Mouse (Mus musculus) intestine, postnatal 0 days (tissue): Measurements from ENCODE around the gene Gm10491. TPM values are rescaled to one million over a fixed set of nuclear protein-coding genes. Genes with fewer than 3 reads are reported as not detected.

Experiments used
- ATAC-seq: fragments of 200-750 bp; cut with Nextera tagmentation; 2 replicates; pipeline ENCODE4 v1.8.0; 2017; ENCODE audit warnings: mild to moderate bottlenecking, moderate TSS enrichment, moderate library complexity
- H3K27ac ChIP-seq: fragments of 300-500 bp; sonication (generic); 2 replicates; pipeline ENCODE4 v1.5.1; 2014; ENCODE audit warnings: mild to moderate bottlenecking, low read depth, low read length, moderate library complexity
- H3K27me3 ChIP-seq: fragments of 300-500 bp; sonication (generic); replicated peaks from 2 replicates; pipeline ENCODE4 v1.6.1; 2014; ENCODE audit warnings: low read length, mixed read lengths; ENCODE audit not compliant: control insufficient read depth, insufficient read depth
- H3K36me3 ChIP-seq: fragments of 300-500 bp; sonication (generic); 2 replicates; pipeline ENCODE4 v1.6.1; 2014; ENCODE audit warnings: mild to moderate bottlenecking, moderate library complexity; ENCODE audit not compliant: control insufficient read depth, insufficient read depth
- H3K4me1 ChIP-seq: fragments of 300-500 bp; sonication (generic); replicated peaks from 2 replicates; pipeline ENCODE4 v1.6.1; 2014; ENCODE audit warnings: antibody characterized with exemption, low read length, mixed read lengths; ENCODE audit not compliant: control insufficient read depth, insufficient read depth
- H3K4me2 ChIP-seq: fragments of 300-500 bp; sonication (generic); replicated peaks from 2 replicates; pipeline ENCODE4 v1.6.1; 2014; ENCODE audit warnings: low read depth, mild to moderate bottlenecking, moderate library complexity
- H3K4me3 ChIP-seq: fragments of 300-500 bp; sonication (generic); 2 replicates; pipeline ENCODE4 v1.5.1; 2014; ENCODE audit warnings: low read depth, low read length
- H3K9ac ChIP-seq: fragments of 300-500 bp; sonication (generic); 2 replicates; pipeline ENCODE4 v1.6.1; 2014; ENCODE audit warnings: mild to moderate bottlenecking, low read depth, low read length
- H3K9me3 ChIP-seq: fragments of 300-500 bp; sonication (generic); 2 replicates; pipeline ENCODE4 v1.6.1; 2016; ENCODE audit warnings: mixed run types; ENCODE audit not compliant: control insufficient read depth
- CTCF ChIP-seq: sonication (generic); IDR thresholded peaks from 2 replicates; pipeline ENCODE4 v1.5.1; 2016; ENCODE audit warnings: low read depth, mild to moderate bottlenecking, control low read depth, antibody characterized with exemption, moderate library complexity
- whole genome bisulfite sequencing: fragments of 180-500 bp; shearing (Covaris S2); extraction: QIAGEN DNeasy Blood & Tissue Kit; methylation state at CpG from one replicate; pipeline ENCODE4 v1.1.7; 2014; 5-methylcytosine and 5-hydroxymethylcytosine counted together
- polyA plus RNA-seq: library from polyadenylated mRNA; unstranded; fragments of >200 nt; fragmentation: Nextera tagmentation; extraction: Ambion mirVana; gene quantifications from 2 replicates; pipeline ENCODE4 v1.2.1, GENCODE M21; 2015

Gm10491 gene
- polyA plus RNA-seq: not detected in 2 replicates

- Histone ChIP-seq H3K4me2 (no peak within 1 kb of the TSS), H3K4me3 (no peak within 1 kb of the TSS), H3K9me3 (no peaks in the 10 kb centered on the region), H3K36me3 (no peaks in the 10 kb centered on the region), H3K27me3 (no peaks in the 10 kb centered on the region), H3K27ac (no peak within 1 kb of the TSS), H3K9ac (no peak within 1 kb of the TSS), H3K4me1 (no peaks in the 10 kb centered on the region)
- 92% methylated on average over 4 of the region's 5 CpGs for WGBS
- TF ChIP-seq CTCF: no peak
- no peak for ATAC-seq
Observed at GRCm38 (mm10) chrX:7907735-7908134, at the start of gene Gm10491. Gene Gm10491 (minus strand): TSS chrX:7907835.

GRCm38 (mm10) chrX:7950091-7950490 lies 42.5 kb upstream of the Gm10491 start:
- WGBS: 86% methylated on average over 7 of the region's 7 CpGs
- Histone ChIP-seq H3K4me1 (no peaks in the 10 kb centered on the region), H3K36me3 (no peaks in the 10 kb centered on the region), H3K27me3 (no peaks in the 10 kb centered on the region), H3K27ac (no peak overlapping the region), H3K9me3 (no peaks in the 10 kb centered on the region), H3K9ac (no peak overlapping the region), H3K4me2 (no peak overlapping the region), H3K4me3 (no peak overlapping the region)
- no peak for ATAC-seq
- no peak for TF ChIP-seq CTCF

- H3K4me2 ChIP-seq: peak overlapping the region; percentile 63
- H3K27ac ChIP-seq: no peak overlapping the region
- no peak for TF ChIP-seq CTCF
- H3K36me3 ChIP-seq: no peaks in the 10 kb centered on the region
- peak overlapping the region; percentile 43 for H3K4me3 ChIP-seq
- H3K4me1 ChIP-seq: no peaks in the 10 kb centered on the region
- H3K9ac ChIP-seq: peak overlapping the region; percentile 45
- no peaks in the 10 kb centered on the region for H3K27me3 ChIP-seq
- peak; percentile 99 for ATAC-seq
- no peaks in the 10 kb centered on the region for H3K9me3 ChIP-seq
- 22% methylated on average over 38 of the region's 38 CpGs for WGBS
Observed at GRCm38 (mm10) chrX:7947900-7948492, 40.4 kb upstream of the Gm10491 start.

- Histone ChIP-seq H3K9me3 (no peaks in the 10 kb centered on the region), H3K4me1 (no peaks in the 10 kb centered on the region), H3K9ac (peak within 1 kb of the TSS; percentile 45), H3K27me3 (no peaks in the 10 kb centered on the region), H3K4me3 (peak within 1 kb of the TSS; percentile 43), H3K27ac (no peak within 1 kb of the TSS), H3K4me2 (peak within 1 kb of the TSS; percentile 63), H3K36me3 (no peaks in the 10 kb centered on the region)
- no peak for TF ChIP-seq CTCF
- 27% methylated on average over 36 of the region's 37 CpGs for WGBS
- ATAC-seq: peak; percentile 8
Observed at GRCm38 (mm10) chrX:7947108-7947899, 39.7 kb upstream of the Gm10491 start, which contains the start of gene Hdac6. Gene Hdac6 (minus strand): TSS chrX:7947889.

- no peak for TF ChIP-seq CTCF
- no peak overlapping the region for H3K4me2 ChIP-seq
- H3K36me3 ChIP-seq: no peaks in the 10 kb centered on the region
- no peaks in the 10 kb centered on the region for H3K9me3 ChIP-seq
- H3K9ac ChIP-seq: no peak overlapping the region
- WGBS: 66% methylated on average over 8 of the region's 8 CpGs
- H3K4me1 ChIP-seq: no peaks in the 10 kb centered on the region
- H3K27ac ChIP-seq: no peak overlapping the region
- ATAC-seq: no peak
- H3K27me3 ChIP-seq: no peaks in the 10 kb centered on the region
- no peak overlapping the region for H3K4me3 ChIP-seq
Observed at GRCm38 (mm10) chrX:7945618-7946017, 38.0 kb upstream of the Gm10491 start.

GRCm38 (mm10) chrX:7937667-7938066 lies 30.0 kb upstream of the Gm10491 start:
- H3K9ac ChIP-seq: no peak overlapping the region
- no peak overlapping the region for H3K4me3 ChIP-seq
- no peaks in the 10 kb centered on the region for H3K4me1 ChIP-seq
- no peak overlapping the region for H3K27ac ChIP-seq
- ATAC-seq: no peak
- WGBS: 97% methylated on average over 6 of the region's 6 CpGs
- no peak overlapping the region for H3K4me2 ChIP-seq
- no peaks in the 10 kb centered on the region; the same call in 1 of the 2 replicates for H3K36me3 ChIP-seq
- H3K9me3 ChIP-seq: no peaks in the 10 kb centered on the region
- no peak for TF ChIP-seq CTCF
- H3K27me3 ChIP-seq: no peaks in the 10 kb centered on the region
